Mouse (Mus musculus): ENCODE measurements around the gene Sbf2. TPM values are rescaled to one million over a fixed set of nuclear protein-coding genes. Genes with fewer than 3 reads are reported as not detected.
"Not testable (repeated sequence)": the region's sequence is repeated elsewhere in the genome, so short reads cannot be mapped to it uniquely, and the experiment has no call there.

The Sbf2 gene
- total RNA-seq, 2 experiments from 2014 or later = 11.2 to 12.4 TPM

- no peak for DNase-seq
These were observed 30.6 kb downstream of the Sbf2 start for GRCm38 (mm10) chr7:110584159-110584558.

- no peak for DNase-seq
These were observed 31.0 kb downstream of the Sbf2 start for GRCm38 (mm10) chr7:110583705-110584104.

- DNase-seq = peak; percentile 15
These were observed 48.7 kb downstream of the Sbf2 start for GRCm38 (mm10) chr7:110565815-110566549.

GRCm38 (mm10) chr7:110561647-110562046 lies 53.1 kb downstream of the Sbf2 start:
- no peak for DNase-seq

GRCm38 (mm10) chr7:110557001-110557400 lies 57.7 kb downstream of the Sbf2 start:
- no peak for DNase-seq

- DNase-seq = no peak
These were observed 58.5 kb downstream of the Sbf2 start for GRCm38 (mm10) chr7:110556221-110556620.

GRCm38 (mm10) chr7:110555260-110555659 lies 59.5 kb downstream of the Sbf2 start:
- no peak for DNase-seq

GRCm38 (mm10) chr7:110548268-110548667 lies 66.5 kb downstream of the Sbf2 start:
- DNase-seq = no peak

- no peak for DNase-seq
These were observed 71.4 kb downstream of the Sbf2 start for GRCm38 (mm10) chr7:110543341-110543740.

- no peak for DNase-seq
These were observed 75.5 kb downstream of the Sbf2 start for GRCm38 (mm10) chr7:110539266-110539665.

- DNase-seq = not testable (repeated sequence)
These were observed 84.4 kb downstream of the Sbf2 start for GRCm38 (mm10) chr7:110530295-110530694.

- DNase-seq = no peak
These were observed 89.5 kb downstream of the Sbf2 start for GRCm38 (mm10) chr7:110525090-110525775.

GRCm38 (mm10) chr7:110516241-110517220 lies 98.2 kb downstream of the Sbf2 start:
- DNase-seq = no peak

GRCm38 (mm10) chr7:110514131-110514530 lies 100.6 kb downstream of the Sbf2 start:
- DNase-seq = no peak

GRCm38 (mm10) chr7:110498653-110499052 lies 116.1 kb downstream of the Sbf2 start:
- no peak for DNase-seq

- DNase-seq = no peak
These were observed 123.7 kb downstream of the Sbf2 start for GRCm38 (mm10) chr7:110491038-110491437.

- DNase-seq = no peak
These were observed 129.7 kb downstream of the Sbf2 start for GRCm38 (mm10) chr7:110485051-110485450.

- DNase-seq = no peak
These were observed 143.7 kb downstream of the Sbf2 start for GRCm38 (mm10) chr7:110470987-110471386.

- peak; percentile 10 for DNase-seq
These were observed 151.3 kb downstream of the Sbf2 start for GRCm38 (mm10) chr7:110463471-110463870.

GRCm38 (mm10) chr7:110432301-110432700 lies 182.4 kb downstream of the Sbf2 start:
- peak; percentile 23 for DNase-seq

GRCm38 (mm10) chr7:110416318-110416717 lies 198.4 kb downstream of the Sbf2 start:
- DNase-seq = peak; percentile 10

GRCm38 (mm10) chr7:110414276-110414675 lies 200.4 kb downstream of the Sbf2 start:
- DNase-seq = no peak

Data from gastrocnemius, postnatal 25 days (tissue).